Comparison of ENCODE assay signal across 1 mouse cellular context in genomic region chr9:21955225-21955569, GRCm38 (mm10).
TF ChIP-seq lines count a peak whose summit lies in the region.

No protein-coding gene starts in this region.

TF ChIP-seq in CH12.LX, 34 proteins besides CTCF, POLR2A, EP300 and RAD21 (continued from another document):
- no peak for TF ChIP-seq IRF4 (IDR thresholded peaks at IDR 0.05; ENCODE audit: low read depth, low read length)
- TF ChIP-seq ELF1 (IDR thresholded peaks at IDR 0.05; ENCODE audit: low read depth, low read length) = no peak
- TF ChIP-seq ZNF384 (IDR thresholded peaks at IDR 0.05; ENCODE audit: low read depth, low read length) = peak; percentile 81; the same call in 1 of the 2 replicates
- TF ChIP-seq JUND (conservative IDR thresholded peaks at IDR 0.05; ENCODE audit: low read depth, low read length) = 0 out of 2 replicates have a peak, but pooled peaks have one; percentile 26
- TF ChIP-seq USF2 (conservative IDR thresholded peaks at IDR 0.05; ENCODE audit: low read depth, low read length) = no peak
TF ChIP-seq in CH12.LX: peak in this region for 9.
